Mouse (Mus musculus): ENCODE measurements at regions not wholly inside any gene's neighbourhood (a gene's known extent, or its start where the extent isn't known, plus 50 kb on each side); places are given as distances from the start of the nearest gene placed in this dataset.
"Not testable (repeated sequence)": the region's sequence is repeated elsewhere in the genome, so short reads cannot be mapped to it uniquely, and the experiment has no call there.

DNA sequence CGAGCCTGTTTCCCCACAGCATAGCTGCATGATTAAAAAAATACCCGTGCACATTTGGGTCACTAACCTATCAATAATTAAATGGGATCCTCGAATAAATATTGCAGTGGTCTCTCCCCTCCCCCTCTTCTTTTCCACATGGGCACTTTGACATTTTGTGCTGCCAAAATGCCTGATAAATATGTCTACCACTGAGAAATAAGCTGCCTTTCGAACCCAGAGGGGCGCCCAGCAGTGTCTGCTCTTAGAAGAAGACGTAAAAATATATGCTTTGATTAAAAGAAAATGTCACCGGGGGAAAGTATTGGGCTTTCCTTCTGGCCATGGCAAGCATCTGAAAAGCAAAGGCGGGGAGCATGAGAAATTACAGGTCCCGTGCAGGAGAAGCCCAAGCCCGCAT lies 152.6 kb upstream of the Frmd4a start:
- DNase-seq (ENCODE audit: low read depth) = no peak

DNA sequence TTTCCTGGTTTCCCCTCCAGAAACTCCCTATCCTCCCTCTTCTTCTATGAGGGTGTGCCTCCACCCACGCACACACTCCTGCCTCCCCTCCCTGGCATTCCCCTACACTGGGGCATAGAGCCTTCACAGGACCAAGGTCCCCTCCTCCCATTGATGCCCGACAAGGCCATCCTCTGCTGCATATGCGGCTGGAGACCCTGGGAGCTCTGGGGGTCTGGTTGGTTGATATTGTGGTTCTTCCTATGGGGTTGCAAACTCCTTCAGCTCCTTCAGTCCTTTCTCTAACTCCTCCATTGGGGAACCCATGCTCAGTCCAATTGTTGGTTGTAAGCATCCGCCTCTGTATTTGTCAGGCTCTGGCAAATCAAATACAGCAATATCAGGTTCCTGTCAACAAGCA lies 150.8 kb upstream of the Frmd4a start:
- DNase-seq (ENCODE audit: low read depth) = not testable (repeated sequence)

DNA sequence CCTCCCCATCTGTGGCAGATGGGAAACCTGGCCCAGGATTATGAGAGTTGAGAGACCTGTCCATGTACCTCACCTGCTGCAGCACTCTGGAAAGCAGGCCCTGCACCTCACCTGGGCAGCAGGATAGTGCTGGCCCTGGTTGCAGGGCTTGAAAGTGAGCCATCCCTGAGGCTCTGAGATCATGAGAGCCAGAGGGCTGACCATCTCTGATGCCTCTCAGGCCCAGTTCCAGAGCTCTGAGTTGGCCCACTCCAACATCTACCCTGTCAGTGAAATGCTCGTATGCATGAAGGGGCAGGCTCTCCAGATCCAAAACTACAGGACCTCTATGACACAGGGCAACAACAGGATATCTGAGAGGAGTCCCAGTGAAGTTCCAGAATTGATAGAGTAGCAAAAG lies 147.8 kb upstream of the Frmd4a start:
- DNase-seq (ENCODE audit: low read depth) = no peak

DNA sequence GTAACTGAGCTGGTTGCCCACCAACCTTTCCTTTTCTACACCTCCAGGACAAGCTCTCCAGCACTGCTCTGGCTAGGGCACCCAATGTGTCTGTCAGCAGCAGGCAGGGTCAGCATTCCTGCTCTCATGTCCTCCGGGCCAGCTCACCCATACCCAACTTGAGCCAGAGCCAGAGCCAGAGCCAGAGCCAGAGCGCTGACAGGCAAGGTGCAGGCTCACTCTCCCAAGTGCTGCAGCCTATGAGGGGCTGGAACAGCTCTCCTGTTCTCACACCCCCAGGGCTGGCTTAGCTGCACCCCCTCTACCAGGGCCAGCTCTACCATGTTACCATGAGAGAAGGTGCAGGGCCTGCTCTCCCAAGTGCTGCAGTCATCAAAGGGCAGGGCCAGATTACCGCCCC lies 145.8 kb upstream of the Frmd4a start:
- no peak for DNase-seq (ENCODE audit: low read depth)

DNA sequence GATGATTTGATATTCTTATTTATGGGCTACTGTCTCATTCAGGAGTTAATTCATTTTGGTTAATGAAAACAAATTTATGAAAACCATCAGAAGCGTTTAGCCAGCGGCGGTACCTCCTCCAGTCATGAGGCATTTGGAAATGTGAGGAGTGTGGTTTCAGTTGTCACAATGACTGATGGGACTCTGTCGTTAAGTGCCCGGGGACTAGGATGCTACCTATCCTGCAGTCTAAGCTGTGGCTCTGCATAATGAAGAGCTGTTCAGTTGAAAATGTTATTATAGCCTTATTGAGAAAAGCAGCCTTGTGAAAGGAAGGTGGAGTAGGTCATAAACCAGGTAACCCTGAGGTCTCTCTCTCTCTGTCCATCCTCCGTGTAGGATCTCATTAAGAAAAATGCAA lies 130.5 kb upstream of the Frmd4a start:
- no peak for DNase-seq (ENCODE audit: low read depth)

DNA sequence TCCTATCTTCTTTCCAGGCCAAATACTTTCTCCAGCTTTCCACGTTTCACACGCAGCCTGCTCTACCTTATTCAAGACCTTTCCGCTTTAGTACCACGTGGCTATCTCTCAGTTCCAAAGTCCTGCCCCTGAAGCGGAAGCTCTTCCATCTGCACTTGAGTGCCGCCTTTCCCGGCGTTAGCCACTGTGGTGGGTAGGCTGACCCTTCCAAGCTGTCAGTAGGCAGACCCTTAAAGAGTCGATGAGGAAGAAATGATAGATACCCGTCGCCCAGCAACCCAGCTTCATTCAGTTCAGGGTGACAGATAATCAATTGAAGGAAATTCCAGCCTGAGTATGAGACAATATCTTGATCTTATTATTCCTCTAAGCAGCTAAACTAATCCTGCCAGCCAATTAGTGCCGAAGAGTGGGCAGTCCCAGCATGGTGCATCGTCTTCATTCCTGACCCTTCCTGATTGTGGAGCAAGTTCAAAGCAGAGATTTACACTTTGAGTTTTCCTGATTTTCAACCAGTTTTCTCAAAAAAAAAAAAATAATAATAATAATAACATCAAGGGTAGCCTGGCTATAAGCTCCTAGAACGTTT lies 129.6 kb upstream of the Frmd4a start:
- no peak for DNase-seq (ENCODE audit: low read depth)

DNA sequence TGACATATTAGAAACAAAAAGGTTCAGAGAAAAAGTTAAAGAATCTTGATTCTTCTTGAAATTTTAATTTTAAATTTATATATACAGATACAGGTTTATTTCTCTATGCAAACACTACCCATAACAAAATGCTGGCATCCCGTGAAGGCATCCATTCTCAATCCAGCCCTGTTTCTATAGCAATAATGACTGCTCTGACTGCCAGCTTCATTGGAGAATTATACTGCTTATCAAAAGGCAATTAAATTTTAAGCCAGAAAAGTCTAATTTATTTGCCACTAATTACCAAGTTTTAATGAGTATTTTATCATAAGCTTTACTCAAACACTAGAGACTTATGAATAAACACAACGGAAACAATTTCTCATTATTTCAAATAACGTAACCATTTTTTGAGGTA lies 128.1 kb upstream of the Frmd4a start:
- DNase-seq (ENCODE audit: low read depth) = no peak

DNA sequence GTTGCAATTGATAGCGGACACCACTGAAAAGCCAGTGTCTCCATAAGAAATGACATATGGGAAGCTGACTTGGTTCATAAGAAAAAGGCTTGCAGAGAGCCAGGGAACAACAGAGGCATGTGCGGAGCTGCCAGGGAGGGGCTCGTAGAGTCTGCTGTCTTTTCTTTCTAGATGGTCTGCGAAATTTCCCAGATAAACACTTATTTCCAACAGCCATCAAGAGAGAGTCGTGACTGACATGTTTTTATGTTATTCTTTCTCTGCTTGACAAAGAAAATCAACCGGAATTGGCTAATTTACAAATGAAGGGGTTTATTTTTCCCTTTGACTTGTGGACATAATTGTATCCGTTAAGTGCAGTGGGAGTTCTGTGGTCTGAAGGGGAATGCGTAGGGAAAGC lies 127.1 kb upstream of the Frmd4a start:
- no peak for DNase-seq (ENCODE audit: low read depth)

DNA sequence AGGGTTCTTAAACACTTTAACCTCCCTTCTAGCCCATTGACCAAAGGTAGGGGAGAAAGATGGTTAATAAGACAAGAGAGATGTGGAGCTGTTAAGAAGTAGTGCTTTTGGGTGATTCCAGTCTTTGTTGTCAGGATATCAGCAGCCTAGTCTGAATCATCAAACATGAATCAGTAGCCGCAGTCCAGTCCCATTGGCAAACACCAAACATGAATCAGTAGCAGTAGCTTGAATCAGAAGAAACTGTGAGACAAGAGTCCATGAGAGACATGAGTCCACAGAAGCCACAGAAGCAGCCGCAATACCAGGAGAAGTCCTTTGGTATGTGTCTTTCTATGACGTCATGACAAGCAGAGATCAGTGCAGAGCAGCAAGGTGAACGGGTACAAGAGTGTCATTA lies 110.5 kb upstream of the Frmd4a start:
- no peak for DNase-seq (ENCODE audit: low read depth)

DNA sequence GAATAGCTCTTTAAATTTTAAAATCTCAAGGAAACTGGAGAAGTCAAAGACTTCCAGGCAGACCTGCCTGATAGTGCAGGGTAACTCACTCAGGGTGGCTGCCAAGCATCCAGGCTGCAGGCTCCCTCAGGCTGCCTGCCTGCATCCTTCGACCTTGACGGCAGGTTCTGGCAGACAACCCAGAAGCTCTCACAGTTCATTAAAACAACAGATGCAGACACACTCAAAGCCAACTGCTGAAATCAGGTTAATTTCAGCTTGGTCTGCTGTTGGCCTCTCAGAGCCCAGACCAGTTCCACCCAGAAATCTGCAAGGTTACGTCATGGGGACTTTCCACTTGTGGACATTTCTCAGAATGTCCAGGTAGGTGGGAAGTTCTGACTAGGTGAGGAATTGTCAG lies 109.3 kb upstream of the Frmd4a start:
- no peak for DNase-seq (ENCODE audit: low read depth)

DNA sequence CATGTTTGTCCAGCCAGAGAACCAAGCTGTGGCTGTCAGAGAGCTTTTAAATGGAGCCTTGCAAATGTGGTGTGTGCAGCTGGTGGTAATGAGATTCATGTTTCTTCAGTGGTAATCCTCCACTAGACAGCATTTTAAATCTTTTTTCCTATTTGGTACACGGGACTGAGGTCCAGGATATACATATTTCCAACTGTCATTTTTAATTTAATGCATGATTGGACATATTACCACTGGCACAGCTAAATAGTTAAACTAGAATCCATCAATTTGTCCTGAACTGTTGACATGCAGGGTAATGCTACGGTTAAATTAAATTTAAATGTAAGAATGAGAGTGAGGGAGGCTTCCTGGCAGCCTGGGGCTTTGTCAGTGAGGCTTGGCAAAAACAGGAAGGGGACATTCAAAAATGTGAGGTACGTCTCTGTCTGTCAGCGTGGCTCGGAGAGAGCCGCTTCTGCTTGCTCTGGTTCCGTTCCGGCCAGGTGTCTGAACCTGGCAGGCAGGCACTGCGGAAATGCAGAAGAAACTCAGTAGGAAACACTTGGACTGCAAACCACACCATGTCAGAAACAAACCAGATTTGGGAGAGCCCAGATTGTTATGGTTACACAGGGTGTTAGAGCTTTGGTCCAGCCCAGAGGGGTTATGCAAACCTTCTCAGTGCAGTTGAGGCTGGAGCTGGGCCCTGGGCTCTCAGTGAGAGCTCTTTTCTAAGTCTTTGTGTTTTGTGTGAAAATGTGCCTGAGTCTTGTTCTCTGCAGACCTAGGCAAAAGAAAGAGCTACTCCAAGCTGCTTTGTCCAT lies 107.2 kb upstream of the Frmd4a start:
- DNase-seq (ENCODE audit: low read depth) = no peak

DNA sequence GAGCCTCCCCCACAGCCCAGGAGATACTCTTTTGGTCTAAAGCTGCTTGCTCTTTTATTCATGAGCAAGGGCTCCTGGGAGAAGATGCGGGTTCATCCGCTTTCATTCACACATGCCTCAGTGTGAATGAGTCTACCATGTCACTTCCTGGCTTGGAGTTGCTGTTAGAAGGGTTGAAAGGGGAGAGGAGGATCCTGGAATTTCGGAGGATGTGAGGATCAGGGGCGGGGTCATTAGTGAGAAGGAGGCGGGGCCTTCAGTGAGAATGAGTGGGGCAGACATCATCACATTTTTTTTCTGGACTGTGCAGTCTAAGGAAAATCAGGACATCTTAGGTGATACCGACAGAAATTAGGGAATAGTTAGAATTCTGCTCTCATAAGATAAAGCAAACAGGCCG lies 102.4 kb upstream of the Frmd4a start:
- DNase-seq (ENCODE audit: low read depth) = no peak

DNA sequence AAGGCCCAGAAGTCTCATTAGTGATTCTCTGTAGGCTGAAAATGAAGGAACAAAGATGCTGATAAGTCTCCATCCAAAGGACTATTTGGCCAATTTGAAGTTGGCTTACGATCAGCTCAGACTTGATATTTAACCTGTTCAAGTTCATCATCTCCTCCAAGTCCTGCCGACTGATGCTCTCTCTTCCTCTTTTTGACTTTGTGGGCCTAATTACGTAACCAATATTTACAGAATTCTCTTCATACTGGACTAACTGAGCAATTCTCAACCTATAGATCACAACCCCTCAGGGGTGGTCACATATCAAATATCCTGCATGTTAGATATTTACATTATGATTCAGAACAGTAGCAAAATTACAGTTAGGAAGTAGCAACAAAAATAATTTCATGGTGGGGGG lies 101.2 kb upstream of the Frmd4a start:
- no peak for DNase-seq (ENCODE audit: low read depth)

DNA sequence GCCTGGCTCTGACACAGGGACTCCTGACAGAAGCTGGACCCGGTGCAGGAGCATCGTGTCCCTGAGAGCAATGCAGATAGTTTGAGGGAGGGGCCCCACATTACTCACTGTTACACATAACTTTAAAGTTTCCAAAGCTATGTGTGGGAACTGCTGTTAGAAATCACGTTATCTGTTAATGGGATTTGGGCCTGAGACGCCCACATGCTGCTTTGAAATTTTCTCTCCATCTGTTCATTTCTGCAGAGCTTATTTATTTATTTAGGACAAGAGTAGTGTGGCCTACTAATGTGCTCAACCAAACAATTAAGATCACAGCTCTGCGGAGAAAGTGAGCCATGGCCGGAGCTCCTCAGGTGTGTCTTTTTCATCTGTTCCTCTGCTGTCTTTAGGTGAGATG lies 99.4 kb upstream of the Frmd4a start:
- no peak for DNase-seq (ENCODE audit: low read depth)

DNA sequence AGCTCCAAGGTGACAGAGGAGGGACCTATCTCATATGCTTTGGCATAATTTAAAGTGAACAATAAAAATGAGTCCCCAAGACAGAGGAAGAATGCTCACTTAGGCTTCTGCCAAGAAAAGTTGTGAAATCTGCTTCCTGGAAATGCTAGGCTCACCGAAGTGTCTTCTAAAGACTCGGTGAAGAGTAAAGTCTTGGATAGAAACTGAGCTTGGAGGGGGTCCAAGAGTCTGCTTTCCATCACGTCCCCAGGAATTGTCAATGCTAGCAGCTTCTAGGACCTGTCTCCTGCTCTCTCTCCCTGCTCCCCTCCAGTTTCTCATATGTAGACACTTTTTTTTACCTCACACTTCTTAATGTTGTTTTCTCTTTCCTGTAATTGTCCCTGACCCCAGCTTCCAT lies 97.6 kb upstream of the Frmd4a start:
- DNase-seq (ENCODE audit: low read depth) = no peak

DNA sequence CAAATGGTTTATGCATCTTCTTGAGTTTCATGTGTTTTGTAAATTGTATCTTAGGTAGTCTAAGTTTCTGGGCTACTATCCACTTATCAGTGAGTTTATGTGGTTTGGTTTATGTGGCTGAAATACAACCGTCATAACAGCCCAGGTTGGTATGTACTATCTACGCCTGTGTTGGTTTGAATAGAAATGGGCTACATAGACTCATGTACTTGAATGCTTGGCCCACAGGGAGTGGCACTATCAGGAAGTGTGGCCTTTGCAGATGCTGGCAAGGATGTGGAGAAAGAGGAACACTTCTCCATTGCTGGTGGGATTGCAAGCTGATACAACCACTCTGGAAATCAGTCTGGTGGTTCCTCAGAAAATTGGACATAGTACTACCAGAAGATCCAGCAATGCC lies 96.4 kb upstream of the Frmd4a start:
- not testable (repeated sequence) for DNase-seq (ENCODE audit: low read depth)

DNA sequence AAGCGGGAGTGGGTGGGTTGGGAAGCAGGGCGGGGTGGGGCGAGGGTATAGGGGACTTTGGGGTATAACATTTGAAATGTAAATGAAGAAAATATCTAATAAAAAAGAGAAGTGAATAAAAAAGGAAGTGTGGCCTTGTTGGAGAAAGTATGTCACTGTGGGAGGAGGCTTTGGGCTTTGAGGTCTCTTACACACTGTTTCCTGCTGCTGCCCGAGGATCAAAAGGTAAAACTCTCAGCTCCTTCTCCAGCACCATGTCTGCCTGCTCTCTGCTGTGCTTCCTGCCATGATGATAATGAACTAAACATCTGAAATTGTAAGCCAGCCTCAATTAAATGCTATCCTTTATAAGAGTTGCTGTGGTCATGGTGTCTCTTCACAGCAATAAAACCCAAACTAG lies 94.8 kb upstream of the Frmd4a start:
- DNase-seq (ENCODE audit: low read depth) = no peak

DNA sequence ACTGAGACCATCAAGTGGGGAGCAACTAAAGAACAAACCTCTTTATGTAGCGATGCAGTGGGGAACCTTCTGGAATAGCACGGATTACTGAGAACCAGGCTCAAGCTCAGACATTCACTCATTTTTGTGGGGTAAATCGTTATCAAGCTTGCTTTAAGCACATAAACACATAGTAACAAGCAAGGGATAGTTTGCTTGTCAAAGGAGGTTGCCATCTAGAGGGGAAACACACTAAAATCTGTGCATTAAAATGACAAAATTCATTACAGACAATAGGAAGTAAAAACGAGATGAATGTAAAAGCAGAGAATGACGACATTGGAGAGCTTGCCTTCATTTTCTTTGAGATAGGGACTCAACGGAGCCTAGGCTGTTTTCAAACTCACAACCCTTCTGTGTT lies 92.8 kb upstream of the Frmd4a start:
- DNase-seq (ENCODE audit: low read depth) = no peak

DNA sequence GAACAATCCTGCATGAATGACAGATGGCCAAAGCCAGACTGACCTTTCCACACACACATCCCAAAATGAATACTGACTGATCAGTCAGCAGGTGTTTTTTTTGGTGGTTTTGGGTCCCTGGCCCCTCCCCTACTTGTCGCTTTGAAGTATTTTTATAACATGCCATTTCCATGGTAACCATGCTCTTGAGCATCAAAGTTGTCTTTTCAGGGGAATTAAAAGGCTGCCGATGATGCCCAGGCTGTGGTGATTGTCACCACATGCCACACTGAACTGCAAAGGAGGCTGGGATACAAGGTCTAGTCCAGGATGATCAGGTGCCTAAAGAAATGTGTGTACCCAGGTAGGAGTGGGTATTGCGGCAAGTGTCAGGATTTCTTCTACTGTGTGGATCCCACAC lies 92.3 kb upstream of the Frmd4a start:
- no peak for DNase-seq (ENCODE audit: low read depth)

DNA sequence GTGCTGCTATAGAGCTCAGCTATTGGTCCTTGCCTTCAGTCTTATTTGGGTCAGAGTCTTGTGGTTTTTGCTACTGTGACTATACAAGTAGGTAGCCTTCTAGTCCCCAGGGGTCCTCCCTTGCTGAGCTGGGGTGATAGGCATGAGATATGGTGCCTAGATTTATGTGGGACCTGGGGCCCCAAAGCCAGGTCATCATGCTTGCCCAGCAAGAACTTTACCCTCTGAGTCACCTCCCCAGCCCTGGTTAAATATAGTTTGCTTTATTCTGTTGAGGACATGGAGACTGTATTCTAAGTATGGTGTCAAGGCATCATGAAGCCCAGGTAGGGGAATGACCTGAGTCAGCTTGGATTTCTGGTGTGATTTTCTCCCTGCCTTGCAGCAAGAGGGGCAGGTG lies 91.4 kb upstream of the Frmd4a start:
- DNase-seq (ENCODE audit: low read depth) = no peak

DNA sequence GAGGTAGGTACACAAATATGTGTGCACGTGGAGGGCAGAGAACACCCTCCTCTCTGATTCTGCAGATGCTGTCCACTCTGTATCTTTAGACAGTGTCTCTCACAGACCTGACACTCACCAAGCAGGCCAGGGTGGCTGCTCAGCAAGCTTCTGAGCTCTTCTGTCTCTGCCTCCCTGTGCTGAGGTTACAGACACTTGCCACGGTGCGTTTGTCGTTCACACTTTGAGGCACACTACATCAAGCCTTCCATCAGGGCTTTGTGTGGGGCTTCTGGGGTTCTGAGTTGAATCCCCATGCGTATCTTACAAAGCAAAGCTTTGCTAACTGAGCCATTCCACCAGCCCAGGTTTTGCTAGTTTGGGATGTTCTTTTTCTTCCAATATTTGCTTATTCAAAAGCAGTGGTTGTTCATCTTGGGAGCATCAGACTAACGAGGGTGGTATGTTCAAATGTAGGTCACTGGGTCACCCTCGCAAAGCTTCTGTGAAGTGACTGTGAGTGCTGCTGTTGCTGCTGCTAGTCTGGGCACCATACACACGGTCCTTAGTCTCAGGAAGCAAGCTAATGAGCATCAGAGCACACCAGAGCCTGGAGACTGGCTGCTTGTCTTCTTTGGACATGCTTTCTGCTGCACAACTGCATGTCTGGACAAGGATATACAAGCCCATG lies 90.2 kb upstream of the Frmd4a start:
- DNase-seq (ENCODE audit: low read depth) = no peak

DNA sequence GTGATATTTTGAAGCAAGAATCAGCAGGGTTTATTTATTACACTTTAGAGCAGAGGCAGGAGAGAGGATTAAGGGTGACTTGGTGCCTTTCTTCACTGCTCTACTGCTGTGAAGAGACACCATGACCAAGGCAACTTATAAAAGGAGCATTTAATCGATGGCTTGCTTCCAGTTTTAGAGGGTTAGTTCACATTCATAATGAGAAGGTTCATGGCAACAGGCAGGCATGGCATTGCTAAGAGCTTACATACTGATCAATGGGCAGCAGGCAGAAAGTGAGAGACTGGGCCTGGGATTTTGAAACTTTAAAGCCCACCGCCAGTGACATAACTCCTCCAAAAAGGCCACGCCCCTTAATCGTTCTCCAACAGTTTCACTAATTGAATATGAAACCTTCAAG lies 89.7 kb upstream of the Frmd4a start:
- no peak for DNase-seq (ENCODE audit: low read depth)

DNA sequence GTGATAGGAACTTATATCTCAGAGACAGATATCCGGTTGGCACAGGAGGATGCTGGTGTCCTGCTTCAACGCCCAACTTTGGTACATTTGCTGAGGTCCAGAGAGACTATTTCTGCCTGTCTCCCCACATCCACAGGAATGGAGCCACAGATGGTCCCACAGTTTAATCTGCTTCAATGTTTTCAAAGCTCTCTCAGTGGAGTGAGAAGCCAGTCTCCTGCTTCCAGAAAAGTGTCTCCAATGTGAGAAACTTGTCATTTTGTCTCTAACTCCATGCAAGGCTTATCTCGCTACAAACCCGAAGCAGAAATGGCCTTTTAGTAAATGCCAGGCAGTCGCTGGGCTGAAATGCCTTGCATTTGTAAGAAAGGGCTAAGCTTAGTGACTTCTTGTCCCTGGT lies 86.9 kb upstream of the Frmd4a start:
- no peak for DNase-seq (ENCODE audit: low read depth)

All from gonadal fat pad, adult 2 months (tissue).